8 mouse cellular contexts compared by ENCODE assay signal in genomic region chr16:43890005-43890336, GRCm38 (mm10). TPM values are rescaled to one million over a fixed set of nuclear protein-coding genes. Genes with fewer than 3 reads are reported as not detected.
DNase-seq lines count a peak whose midpoint lies in the region; ATAC-seq and TF ChIP-seq lines count a peak whose summit lies in the region.

No protein-coding gene starts in this region.

- H3K36me3 ChIP-seq in lung, embryonic 14.5 days (ENCODE audit: insufficient read depth), result no peaks in the 10 kb centered on the region
- no peaks in the 10 kb centered on the region for H3K36me3 ChIP-seq in embryonic facial prominence, embryonic 12.5 days
- no peaks in the 10 kb centered on the region for H3K36me3 ChIP-seq in midbrain, postnatal 0 days (ENCODE audit: insufficient read depth, low read length)

- H3K4me1 ChIP-seq in lung, embryonic 14.5 days (ENCODE audit: insufficient read depth), result no peaks in the 10 kb centered on the region
- H3K4me1 ChIP-seq in embryonic facial prominence, embryonic 12.5 days, result peaks cover 7% of the 10 kb centered on the region; the same call in 1 of the 2 replicates
- no peaks in the 10 kb centered on the region; the same call in 1 of the 2 replicates for H3K4me1 ChIP-seq in midbrain, postnatal 0 days (ENCODE audit: insufficient read depth, low read length)

- TF ChIP-seq CTCF in lung, embryonic 14.5 days (IDR thresholded peaks at IDR 0.05; ENCODE audit: low read depth), result peak; percentile 67
- peak; percentile 64 for TF ChIP-seq CTCF in midbrain, postnatal 0 days (IDR thresholded peaks at IDR 0.05)

- H3K9ac ChIP-seq in lung, embryonic 14.5 days, result peak overlapping the region; percentile 76
- H3K9ac ChIP-seq in embryonic facial prominence, embryonic 12.5 days, result peak overlapping the region; percentile 85
- H3K9ac ChIP-seq in midbrain, postnatal 0 days (replicated peaks; ENCODE audit: low read length, poor library complexity, severe bottlenecking), result peak overlapping the region; percentile 68

- H3K27me3 ChIP-seq in lung, embryonic 14.5 days (ENCODE audit: insufficient read depth, low read length), result no peaks in the 10 kb centered on the region
- no peaks in the 10 kb centered on the region for H3K27me3 ChIP-seq in embryonic facial prominence, embryonic 12.5 days
- no peaks in the 10 kb centered on the region for H3K27me3 ChIP-seq in midbrain, postnatal 0 days (ENCODE audit: insufficient read depth, low read length)

- ATAC-seq in lung, embryonic 14.5 days (ENCODE audit: insufficient read depth), result peak; percentile 98
- ATAC-seq in embryonic facial prominence, embryonic 12.5 days (ENCODE audit: insufficient number of reproducible peaks, insufficient read depth, low FRiP score, low TSS enrichment), result peak; percentile 98
- peak; percentile 83 for ATAC-seq in inflammation-experienced regulatory T-cells, adult 6 months
- peak; percentile 97 for ATAC-seq in midbrain, postnatal 0 days (ENCODE audit: low FRiP score)

- H3K27ac ChIP-seq in lung, embryonic 14.5 days (ENCODE audit: low read depth), result peak overlapping the region; percentile 77
- peak overlapping the region; percentile 72; the same call in 1 of the 2 replicates for H3K27ac ChIP-seq in embryonic facial prominence, embryonic 12.5 days
- peak overlapping the region; percentile 53 for H3K27ac ChIP-seq in midbrain, postnatal 0 days (ENCODE audit: low read depth, low read length)

- peak overlapping the region; percentile 66 for H3K4me3 ChIP-seq in lung, embryonic 14.5 days (ENCODE audit: low read depth, low read length)
- peak overlapping the region; percentile 63 for H3K4me3 ChIP-seq in embryonic facial prominence, embryonic 12.5 days
- peak overlapping the region; percentile 53 for H3K4me3 ChIP-seq in midbrain, postnatal 0 days (ENCODE audit: low read depth, low read length)

- no peak for DNase-seq in lung, embryonic 14.5 days
- no peak for DNase-seq in lung, postnatal 4 days
- DNase-seq in midbrain, postnatal 0 days (ENCODE audit: low spot score), result peak; percentile 84
- DNase-seq in layer of hippocampus, adult 8-10 months (ENCODE audit: low spot score in 2 of 2), result no peak
- no peak for DNase-seq in cerebellum, adult 9-11 months
- no peak for DNase-seq in left cerebral cortex, adult 18-20 months (ENCODE audit: low spot score in 2 of 2)

- H3K9me3 ChIP-seq in lung, embryonic 14.5 days (ENCODE audit: low read depth, low read length), result no peaks in the 10 kb centered on the region
- no peaks in the 10 kb centered on the region for H3K9me3 ChIP-seq in embryonic facial prominence, embryonic 12.5 days
- H3K9me3 ChIP-seq in midbrain, postnatal 0 days (ENCODE audit: low read length), result no peaks in the 10 kb centered on the region

- H3K4me2 ChIP-seq in lung, embryonic 14.5 days, result peak overlapping the region; percentile 70
- H3K4me2 ChIP-seq in embryonic facial prominence, embryonic 12.5 days (replicated peaks), result peak overlapping the region; percentile 87
- H3K4me2 ChIP-seq in midbrain, postnatal 0 days (ENCODE audit: low read depth, low read length, poor library complexity, severe bottlenecking), result peak overlapping the region; percentile 67

- WGBS in lung, embryonic 14.5 days, result 0% methylated on average over 9 of the region's 9 CpGs
- 0% methylated on average over 9 of the region's 9 CpGs for WGBS in embryonic facial prominence, embryonic 12.5 days
- under 1% methylated on average over 9 of the region's 9 CpGs for WGBS in midbrain, postnatal 0 days

RNA-seq across cellular contexts. Expression of gene Ccdc191, which starts 0.4 kb away (rescaled TPM):
- 7.6 and 10.5 TPM in 2 replicates for polyA plus RNA-seq in lung, embryonic 14.5 days (2014; fragmentation: Nextera tagmentation; extraction: Ambion mirVana)
- 14.2 and 14.4 TPM in 2 replicates for polyA plus RNA-seq in embryonic facial prominence, embryonic 12.5 days (2016; fragmentation: Nextera tagmentation; extraction: Ambion mirVana)
- 10 to 100 TPM in 2 of 3 experiments, 1 to 10 TPM in 1; 7.2 to 24.6 (median 15.0) TPM for polyA plus RNA-seq in inflammation-experienced regulatory T-cells, adult 6 months (2017; shearing (Covaris generic))
- total RNA-seq in midbrain, postnatal 0 days (2014; rRNA removed), result 0.93 and 1.2 TPM in 2 replicates
- polyA plus RNA-seq in midbrain, postnatal 0 days (2015; fragmentation: Nextera tagmentation; extraction: Ambion mirVana), result 4.0 and 4.6 TPM in 2 replicates
- total RNA-seq in layer of hippocampus, adult 8-10 months (2022), result 1 to 10 TPM; 3.7 to 5.5 (median 4.5) TPM
- 1 to 10 TPM; 3.9 to 5.4 TPM for total RNA-seq in left cerebral cortex, adult 18-20 months (2021)

RNA-seq across cellular contexts. Expression of gene Qtrt2, which starts 36.6 kb away (rescaled TPM):
- polyA plus RNA-seq in lung, embryonic 14.5 days (2014; fragmentation: Nextera tagmentation; extraction: Ambion mirVana), result 39.5 and 43.0 TPM in 2 replicates
- polyA plus RNA-seq in embryonic facial prominence, embryonic 12.5 days (2016; fragmentation: Nextera tagmentation; extraction: Ambion mirVana), result 33.2 and 36.4 TPM in 2 replicates
- 10 to 100 TPM in 2 of 3 experiments, 1 to 10 TPM in 1; 7.2 to 22.0 (median 18.6) TPM for polyA plus RNA-seq in inflammation-experienced regulatory T-cells, adult 6 months (2017; shearing (Covaris generic))
- total RNA-seq in midbrain, postnatal 0 days (2014; rRNA removed), result 28.8 and 34.5 TPM in 2 replicates
- 10.3 TPM in 2 replicates for polyA plus RNA-seq in midbrain, postnatal 0 days (2015; fragmentation: Nextera tagmentation; extraction: Ambion mirVana)
- total RNA-seq in layer of hippocampus, adult 8-10 months (2022), result 10 to 100 TPM; 37.7 to 56.4 (median 40.0) TPM
- 10 to 100 TPM; 30.2 to 34.8 TPM for total RNA-seq in left cerebral cortex, adult 18-20 months (2021)
